Mouse (Mus musculus): ENCODE measurements around the gene Fbxl3. TPM values are rescaled to one million over a fixed set of nuclear protein-coding genes. Genes with fewer than 3 reads are reported as not detected.

Gene Fbxl3
- polyA plus RNA-seq, 1 experiment from 2014 or later: 22.1 TPM

DNA sequence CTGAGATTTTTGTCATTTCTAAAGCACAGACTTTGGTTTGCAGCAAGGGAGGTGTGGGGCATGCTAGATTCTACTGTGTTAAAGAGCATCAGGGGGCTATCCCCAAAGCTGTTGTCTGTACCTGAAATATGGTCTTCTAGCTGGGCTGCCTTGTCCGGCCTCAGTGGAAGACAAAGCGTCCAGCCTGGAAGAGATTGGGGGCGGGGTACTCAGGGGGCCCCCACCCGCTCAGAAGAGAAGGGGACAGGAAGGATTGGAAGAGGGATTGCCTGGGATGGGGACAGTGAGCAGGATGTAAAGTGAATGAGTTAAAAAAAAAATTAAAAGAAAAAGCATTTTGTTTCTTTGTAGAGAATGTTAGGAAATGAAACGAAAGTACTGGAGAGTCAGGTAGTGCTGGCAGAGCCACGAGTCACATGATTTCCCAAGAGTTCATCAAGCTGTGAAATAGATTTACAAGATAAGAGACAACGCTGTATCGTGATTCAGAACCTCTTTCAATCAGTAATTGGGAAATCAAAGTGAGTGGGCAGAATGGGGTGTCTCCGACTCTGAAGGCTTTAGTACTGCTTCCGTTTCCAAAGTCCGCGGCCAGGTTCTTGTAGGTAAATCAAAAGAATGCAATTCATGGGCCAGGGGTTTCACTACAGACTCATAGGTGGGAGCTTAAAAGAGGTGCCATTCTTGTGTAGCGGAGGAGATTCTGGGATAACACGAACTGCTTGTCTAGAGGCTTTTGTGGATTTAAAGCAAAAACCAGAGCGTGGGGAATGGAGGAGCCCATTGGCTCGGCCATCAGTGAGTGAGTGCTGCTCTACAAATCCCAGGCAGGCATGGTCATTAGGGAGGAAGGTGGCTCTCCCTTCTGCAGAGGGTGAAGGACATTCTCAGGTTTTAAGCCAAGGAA is 21.1 kb downstream of the Fbxl3 start:
- no peak overlapping the region for H3K27ac ChIP-seq
- peaks cover 68% of the 10 kb centered on the region for H3K36me3 ChIP-seq
- H3K4me1 ChIP-seq: no peaks in the 10 kb centered on the region
- ATAC-seq (ENCODE audit: low FRiP score, low read depth): no peak
- 90% methylated on average over 16 of the region's 16 CpGs for WGBS
- no peaks in the 10 kb centered on the region for H3K9me3 ChIP-seq
- no peak overlapping the region for H3K4me3 ChIP-seq
- H3K9ac ChIP-seq: no peak overlapping the region
- no peak overlapping the region for H3K4me2 ChIP-seq (replicated peaks)
- H3K27me3 ChIP-seq: no peaks in the 10 kb centered on the region

- H3K36me3 ChIP-seq: peaks cover 68% of the 10 kb centered on the region
- H3K9ac ChIP-seq: no peak overlapping the region
- WGBS: 93% methylated on average over 9 of the region's 9 CpGs
- no peaks in the 10 kb centered on the region for H3K9me3 ChIP-seq
- ATAC-seq (ENCODE audit: low FRiP score, low read depth): no peak
- no peak overlapping the region for H3K27ac ChIP-seq
- H3K4me1 ChIP-seq: no peaks in the 10 kb centered on the region
- H3K4me3 ChIP-seq: no peak overlapping the region
- no peak overlapping the region for H3K4me2 ChIP-seq (replicated peaks)
- H3K27me3 ChIP-seq: no peaks in the 10 kb centered on the region
These were observed 21.9 kb downstream of the Fbxl3 start for GRCm38 (mm10) chr14:103077272-103078005.

DNA sequence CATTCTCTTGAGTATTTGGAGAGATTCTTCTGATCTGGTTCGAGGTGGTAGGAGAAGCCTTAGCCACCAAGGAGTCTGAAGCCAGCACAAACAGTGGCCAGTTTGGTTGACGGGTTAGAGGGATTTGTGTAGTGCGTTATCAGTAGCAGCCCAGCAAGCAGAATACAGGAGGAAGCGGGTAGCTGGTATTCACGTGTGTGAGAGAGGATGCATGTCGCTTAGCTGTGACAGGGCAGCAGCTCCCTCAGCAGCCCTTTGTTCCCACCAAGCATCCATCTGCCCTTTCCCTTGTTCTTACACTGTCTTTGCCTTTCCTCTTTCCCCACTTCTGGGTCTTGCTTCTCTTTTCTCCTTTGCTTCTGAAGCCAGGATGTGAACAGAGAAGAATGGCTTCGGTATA is 24.2 kb downstream of the Fbxl3 start:
- Histone ChIP-seq H3K27ac (no peak overlapping the region), H3K4me1 (0 out of 2 replicates have a peak, but pooled peaks cover 5% of the 10 kb centered on the region), H3K4me2 (replicated peaks) (no peak overlapping the region), H3K9me3 (no peaks in the 10 kb centered on the region), H3K9ac (no peak overlapping the region), H3K27me3 (no peaks in the 10 kb centered on the region), H3K36me3 (peaks cover 68% of the 10 kb centered on the region), H3K4me3 (no peak overlapping the region)
- WGBS: 89% methylated on average over 7 of the region's 7 CpGs
- no peak for ATAC-seq (ENCODE audit: low FRiP score, low read depth)

DNA sequence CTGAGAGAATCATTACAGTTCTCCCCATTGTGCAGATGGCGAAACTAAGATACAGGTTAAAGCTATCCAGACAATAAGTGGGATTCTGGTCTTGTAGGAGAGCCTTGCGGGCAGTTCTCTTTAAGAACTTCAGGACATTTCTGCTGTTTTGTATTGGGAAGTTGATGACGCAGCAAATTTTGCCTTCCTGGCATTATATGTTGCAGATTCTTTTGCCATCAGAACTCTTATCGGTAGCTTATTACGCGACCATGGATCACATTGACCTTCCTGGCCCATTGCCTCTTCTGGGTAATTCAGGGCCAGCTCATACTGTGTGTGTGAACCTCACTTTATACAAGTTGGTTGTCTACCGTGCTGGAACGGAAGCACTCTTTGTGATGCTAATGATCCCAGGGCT is 25.5 kb downstream of the Fbxl3 start:
- Histone ChIP-seq H3K36me3 (peaks cover 61% of the 10 kb centered on the region), H3K27ac (no peak overlapping the region), H3K4me1 (peaks cover 8% of the 10 kb centered on the region; the same call in 1 of the 2 replicates), H3K27me3 (no peaks in the 10 kb centered on the region), H3K4me3 (no peak overlapping the region), H3K4me2 (replicated peaks) (no peak overlapping the region), H3K9ac (no peak overlapping the region), H3K9me3 (no peaks in the 10 kb centered on the region)
- no peak for ATAC-seq (ENCODE audit: low FRiP score, low read depth)
- 97% methylated on average over 8 of the region's 8 CpGs for WGBS

- Histone ChIP-seq H3K36me3 (peaks cover 51% of the 10 kb centered on the region), H3K27me3 (no peaks in the 10 kb centered on the region), H3K4me3 (no peak overlapping the region), H3K9me3 (no peaks in the 10 kb centered on the region), H3K27ac (no peak overlapping the region), H3K4me1 (peaks cover 8% of the 10 kb centered on the region; the same call in 1 of the 2 replicates), H3K4me2 (replicated peaks) (no peak overlapping the region), H3K9ac (no peak overlapping the region)
- WGBS: 90% methylated on average over 4 of the region's 4 CpGs
- no peak for ATAC-seq (ENCODE audit: low FRiP score, low read depth)
These were observed 26.6 kb downstream of the Fbxl3 start for GRCm38 (mm10) chr14:103072731-103073130.

DNA sequence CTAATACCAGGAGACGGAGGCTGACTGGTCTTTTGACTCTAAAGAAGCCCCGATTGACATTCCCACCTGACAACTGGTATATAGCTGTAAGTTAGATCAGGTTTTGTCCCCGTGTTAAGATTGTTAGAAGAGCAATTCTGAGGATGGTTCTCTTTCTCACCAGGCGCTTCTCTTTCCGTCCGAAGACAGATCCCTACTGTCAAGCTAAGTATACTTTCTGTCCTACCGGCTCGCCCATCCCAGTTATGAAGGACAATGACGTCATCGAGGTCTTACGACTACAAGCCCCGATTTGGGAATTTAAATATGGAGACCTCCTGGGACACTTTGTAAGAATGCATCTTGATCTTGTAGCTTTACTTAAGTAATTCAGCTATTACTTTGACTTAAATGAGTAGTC is 27.9 kb downstream of the Fbxl3 start:
- H3K9ac ChIP-seq: no peak overlapping the region
- H3K9me3 ChIP-seq: no peaks in the 10 kb centered on the region
- peaks cover 43% of the 10 kb centered on the region for H3K36me3 ChIP-seq
- no peak overlapping the region for H3K4me3 ChIP-seq
- H3K4me2 ChIP-seq (replicated peaks): no peak overlapping the region
- H3K27me3 ChIP-seq: no peaks in the 10 kb centered on the region
- H3K27ac ChIP-seq: no peak overlapping the region
- no peak for ATAC-seq (ENCODE audit: low FRiP score, low read depth)
- H3K4me1 ChIP-seq: peaks cover 8% of the 10 kb centered on the region; the same call in 1 of the 2 replicates
- WGBS: 89% methylated on average over 12 of the region's 12 CpGs

- 3% methylated on average over 10 of the region's 10 CpGs for WGBS
- ATAC-seq (ENCODE audit: low FRiP score, low read depth): 0 out of 2 replicates have a peak, but pooled peaks have one; percentile 0
These were observed 28.6 kb downstream of the Fbxl3 start for GRCm38 (mm10) chr14:103070790-103071189.

DNA sequence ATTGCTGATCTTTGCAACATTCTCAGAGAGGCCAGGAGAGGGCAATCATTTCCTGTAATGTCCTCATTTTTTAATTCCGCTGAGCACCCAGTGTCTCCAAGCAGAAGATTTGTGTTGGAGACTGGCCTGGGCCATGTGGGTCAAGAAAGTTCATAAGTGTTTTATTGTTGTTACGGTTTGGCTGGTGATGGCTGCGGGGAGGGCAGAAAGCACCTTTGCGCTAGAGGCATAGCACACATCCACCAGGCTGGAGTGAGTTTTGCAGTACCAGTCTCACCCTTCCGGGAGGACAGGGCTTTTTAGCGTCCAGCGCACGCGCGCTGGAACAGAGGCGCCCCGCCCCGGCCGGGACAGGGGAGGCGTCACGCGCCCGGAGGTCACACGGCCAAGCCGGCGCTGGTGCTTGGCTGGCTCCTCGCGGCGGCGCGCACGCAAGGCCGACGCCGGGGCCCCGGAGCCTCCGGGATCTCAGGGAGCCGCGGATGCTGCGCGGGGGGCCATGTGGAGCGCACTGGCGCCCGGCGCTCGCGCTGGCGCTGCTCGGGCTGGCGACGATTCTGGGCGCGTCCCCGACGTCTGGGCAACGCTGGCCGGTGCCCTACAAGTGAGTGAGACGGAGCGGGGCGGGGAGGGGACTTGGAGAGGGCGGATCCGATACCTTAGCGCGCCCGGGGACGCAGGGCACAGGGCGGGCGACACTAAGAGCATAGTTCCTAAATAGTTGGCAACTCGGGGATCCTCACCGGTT is 29.3 kb downstream of the Fbxl3 start, which contains the start of gene Cln5:
Cln5 (plus strand) TSS at position 353 of the 748 bp plus-strand sequence.
- Histone ChIP-seq H3K36me3 (peaks cover 32% of the 10 kb centered on the region), H3K4me1 (peaks cover 12% of the 10 kb centered on the region; the same call in 1 of the 2 replicates), H3K9me3 (no peaks in the 10 kb centered on the region), H3K27ac (peak within 1 kb of the TSS; percentile 84), H3K9ac (peak within 1 kb of the TSS; percentile 81), H3K4me3 (peak within 1 kb of the TSS; percentile 68), H3K4me2 (replicated peaks) (peak within 1 kb of the TSS; percentile 91), H3K27me3 (no peaks in the 10 kb centered on the region)
- peak; percentile 98 for ATAC-seq (ENCODE audit: low FRiP score, low read depth)
- WGBS: under 1% methylated on average over 65 of the region's 65 CpGs

More at GRCm38 (mm10) chr14:103070790-103071189, 28.6 kb downstream of the Fbxl3 start:
- Histone ChIP-seq H3K4me1 (peaks cover 8% of the 10 kb centered on the region; the same call in 1 of the 2 replicates), H3K9me3 (no peaks in the 10 kb centered on the region), H3K9ac (peak overlapping the region; percentile 81), H3K27me3 (no peaks in the 10 kb centered on the region), H3K4me2 (replicated peaks) (peak overlapping the region; percentile 91), H3K36me3 (peaks cover 36% of the 10 kb centered on the region), H3K4me3 (peak overlapping the region; percentile 68), H3K27ac (peak overlapping the region; percentile 84; the same call in 1 of the 2 replicates)

DNA sequence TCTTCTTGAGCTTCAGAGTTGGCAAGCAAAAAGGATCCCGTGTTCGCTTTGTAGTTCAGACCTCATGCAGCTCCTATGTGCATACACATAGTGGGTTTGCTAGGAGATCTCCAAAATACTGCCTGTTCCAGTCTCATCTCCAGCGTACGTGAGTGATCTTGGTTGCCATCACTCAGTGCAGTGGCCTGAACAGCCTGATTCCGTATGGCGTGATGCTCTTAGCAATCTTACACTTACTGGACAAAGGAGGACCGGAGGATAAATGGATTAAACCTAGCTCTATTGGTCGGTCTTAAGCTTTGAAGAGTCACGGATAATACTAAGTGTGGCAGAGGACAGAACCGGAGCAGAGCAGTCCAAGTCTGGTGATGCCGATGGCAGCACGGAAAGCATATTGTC is 29.9 kb downstream of the Fbxl3 start:
- Histone ChIP-seq H3K4me2 (replicated peaks) (peak overlapping the region; percentile 91), H3K9ac (peak overlapping the region; percentile 81), H3K27ac (peak overlapping the region; percentile 84; the same call in 1 of the 2 replicates), H3K9me3 (no peaks in the 10 kb centered on the region), H3K27me3 (no peaks in the 10 kb centered on the region), H3K36me3 (peaks cover 26% of the 10 kb centered on the region), H3K4me3 (peak overlapping the region; percentile 68), H3K4me1 (peaks cover 12% of the 10 kb centered on the region; the same call in 1 of the 2 replicates)
- ATAC-seq (ENCODE audit: low FRiP score, low read depth): no peak; the same call in 1 of the 2 replicates
- WGBS: 19% methylated on average over 12 of the region's 12 CpGs

GRCm38 (mm10) chr14:103065294-103066167 is 33.8 kb downstream of the Fbxl3 start:
- Histone ChIP-seq H3K9ac (no peak overlapping the region), H3K36me3 (no peaks in the 10 kb centered on the region), H3K9me3 (no peaks in the 10 kb centered on the region), H3K27ac (no peak overlapping the region), H3K4me3 (no peak overlapping the region), H3K4me2 (replicated peaks) (no peak overlapping the region; the same call in 1 of the 2 replicates), H3K27me3 (no peaks in the 10 kb centered on the region), H3K4me1 (peaks cover 7% of the 10 kb centered on the region; the same call in 1 of the 2 replicates)
- no peak for ATAC-seq (ENCODE audit: low FRiP score, low read depth)
- WGBS: 16% methylated on average over 10 of the region's 10 CpGs

- ATAC-seq (ENCODE audit: low FRiP score, low read depth): no peak
- no peaks in the 10 kb centered on the region for H3K27me3 ChIP-seq
- H3K27ac ChIP-seq: no peak overlapping the region
- H3K4me2 ChIP-seq (replicated peaks): no peak overlapping the region
- H3K36me3 ChIP-seq: no peaks in the 10 kb centered on the region
- H3K4me1 ChIP-seq: no peaks in the 10 kb centered on the region
- no peak overlapping the region for H3K4me3 ChIP-seq
- H3K9me3 ChIP-seq: no peaks in the 10 kb centered on the region
- WGBS: 85% methylated on average over 10 of the region's 10 CpGs
- H3K9ac ChIP-seq: no peak overlapping the region
These were observed 39.9 kb downstream of the Fbxl3 start for GRCm38 (mm10) chr14:103059495-103059894.

Data from limb, embryonic 13.5 days (tissue).